Comparison of ENCODE assay signal across 9 mouse cellular contexts in genomic region chrX:36225777-36226176, GRCm38 (mm10). TPM values are rescaled to one million over a fixed set of nuclear protein-coding genes. Genes with fewer than 3 reads are reported as not detected.
DNase-seq lines count a peak whose midpoint lies in the region; ATAC-seq and TF ChIP-seq lines count a peak whose summit lies in the region.
"Had no signal": no experiment of that assay in that cellular context is flagged by ENCODE, and none has a peak within 500 bp of the region (broad histone marks: within the 10 kb centered on the region; RNA-seq: fewer than 3 reads in every experiment).

No protein-coding gene starts in this region.

- no peak overlapping the region for H3K4me3 ChIP-seq in liver, postnatal 0 days (ENCODE audit: low read depth, low read length)
- H3K4me3 ChIP-seq: erythroblast, embryonic 14.5 days had no signal

- DNase-seq in 416B (ENCODE audit: low read depth) (peak; percentile 62), Patski (ENCODE audit: low read depth, low spot score) (no peak)
- DNase-seq in cerebellum, adult 9-11 months: peak; percentile 58
- peak; percentile 65 to 77 for DNase-seq in frontal cortex, postnatal 25 days (ENCODE audit: low spot score in 2 of 2)
- peak; percentile 80 for DNase-seq in kidney, postnatal 14 days
- DNase-seq in liver, postnatal 0 days: peak; percentile 69
- DNase-seq in ovary, postnatal 14 days (ENCODE audit: low spot score): peak; percentile 67
- peak; percentile 60 for DNase-seq in thymus, postnatal 0 days (ENCODE audit: low spot score)

- in situ Hi-C loops in Patski (cut with MboI; ENCODE audit: low pct_unique_long_range_greater_than_20kb): loop anchor here (5.0 kb wide), 1 partner anchor 167 kb away; no protein-coding TSS in a partner anchor

- H3K9ac ChIP-seq in liver, postnatal 0 days (replicated peaks): no peak overlapping the region

- CTCF ChIA-PET in Patski (lab: Charles Lee): interaction anchor here (0.6 to 2.1 kb wide), 16 partner anchors 8 to 202 kb away, joined by 3 to 21 read pairs (median 3); no protein-coding TSS in a partner anchor

- no peak for TF ChIP-seq EP300 in liver, postnatal 0 days (IDR thresholded peaks at IDR 0.05; ENCODE audit: low read depth)

- TF ChIP-seq CTCF in Patski (IDR thresholded peaks at IDR 0.05): peak; percentile 91
- peak; percentile 75 for TF ChIP-seq CTCF in liver, postnatal 0 days (IDR thresholded peaks at IDR 0.05; ENCODE audit: low read depth)

- no peaks in the 10 kb centered on the region for H3K4me1 ChIP-seq in liver, postnatal 0 days (ENCODE audit: insufficient read depth)

- no peaks in the 10 kb centered on the region for H3K9me3 ChIP-seq in liver, postnatal 0 days (ENCODE audit: low read length)

- peaks cover 28% of the 10 kb centered on the region for H3K27me3 ChIP-seq in Patski
- no peaks in the 10 kb centered on the region for H3K27me3 ChIP-seq in liver, postnatal 0 days (ENCODE audit: insufficient read depth, low read length)

- H3K36me3 ChIP-seq in liver, postnatal 0 days (replicated peaks; ENCODE audit: insufficient read depth, low read length): no peaks in the 10 kb centered on the region

- H3K4me2 ChIP-seq in liver, postnatal 0 days (ENCODE audit: low read depth, low read length): no peak overlapping the region

- no peak overlapping the region for H3K27ac ChIP-seq in liver, postnatal 0 days (ENCODE audit: low read depth)

- peak; percentile 60 for ATAC-seq in Patski
- no peak for ATAC-seq in liver, postnatal 0 days

- POLR2A ChIA-PET in Patski (lab: Charles Lee): no interaction called here

- WGBS in liver, postnatal 0 days (ENCODE audit: insufficient replicate concordance): 17% methylated on average over 7 of the region's 7 CpGs

RNA-seq across cellular contexts. Expression of gene Zcchc12, which starts 30.1 kb away (rescaled TPM):
- polyA plus RNA-seq in Patski (2021): 0.21 TPM
- 0.07 TPM in 1 of 2 replicates, not detected in the other for polyA plus RNA-seq in liver, postnatal 0 days (2015; fragmentation: Nextera tagmentation; extraction: Ambion mirVana)
- 3.4 and 3.5 TPM in 2 replicates for polyA plus RNA-seq in thymus, postnatal 0 days (2015; fragmentation: Nextera tagmentation; extraction: Ambion mirVana)
- polyA plus RNA-seq: erythroblast, embryonic 14.5 days had no signal
